Mouse (Mus musculus) midbrain, embryonic 11.5 days (tissue): Measurements from ENCODE around the gene Ptpn11. TPM values are rescaled to one million over a fixed set of nuclear protein-coding genes. Genes with fewer than 3 reads are reported as not detected.

ENCODE experiments used
- ATAC-seq: fragments of 200-750 bp; cut with Nextera tagmentation; 2 replicates; pipeline ENCODE4 v1.8.0; 2017; ENCODE audit warnings: moderate TSS enrichment, moderate library complexity; ENCODE audit not compliant: low FRiP score
- DNase-seq: peaks from one replicate; pipeline ENCODE4 v3.0.0; 2015; ENCODE audit warnings: low spot score; ENCODE audit errors: missing footprints
- H3K27ac ChIP-seq: fragments of 300-500 bp; sonication (generic); 2 replicates; pipeline ENCODE4 v1.5.1; 2014; ENCODE audit warnings: low read depth, low read length
- H3K27me3 ChIP-seq: fragments of 300-500 bp; sonication (generic); 2 replicates; pipeline ENCODE4 v1.6.1; 2014; ENCODE audit warnings: mild to moderate bottlenecking, low read length, moderate library complexity, mixed read lengths; ENCODE audit not compliant: control insufficient read depth, insufficient read depth
- H3K36me3 ChIP-seq: fragments of 300-500 bp; sonication (generic); 2 replicates; pipeline ENCODE4 v1.6.1; 2014; ENCODE audit warnings: mild to moderate bottlenecking, low read length, moderate library complexity, mixed read lengths; ENCODE audit not compliant: control insufficient read depth, insufficient read depth
- H3K4me1 ChIP-seq: fragments of 300-500 bp; sonication (generic); 2 replicates; pipeline ENCODE4 v1.6.1; 2014; ENCODE audit warnings: low read length; ENCODE audit not compliant: control insufficient read depth, insufficient read depth
- H3K4me2 ChIP-seq: fragments of 300-500 bp; sonication (generic); 2 replicates; pipeline ENCODE4 v1.6.1; 2014; ENCODE audit warnings: mild to moderate bottlenecking, moderate library complexity
- H3K4me3 ChIP-seq: fragments of 300-500 bp; sonication (generic); 2 replicates; pipeline ENCODE4 v1.5.1; 2014; ENCODE audit warnings: low read depth, low read length
- H3K9ac ChIP-seq: fragments of 300-500 bp; sonication (generic); 2 replicates; pipeline ENCODE4 v1.6.1; 2014; ENCODE audit warnings: low read length
- H3K9me3 ChIP-seq: fragments of 300-500 bp; sonication (generic); 2 replicates; pipeline ENCODE4 v1.6.1; 2016; ENCODE audit warnings: low read length; ENCODE audit not compliant: control insufficient read depth
- WGBS: fragments of 180-500 bp; shearing (Covaris S2); extraction: QIAGEN DNeasy Blood & Tissue Kit; methylation state at CpG from one replicate; pipeline ENCODE4 v1.1.7; 2014; 5-methylcytosine and 5-hydroxymethylcytosine counted together
- polyA plus RNA-seq: library from polyadenylated mRNA; unstranded; fragments of >200 nt; fragmentation: Nextera tagmentation; extraction: Ambion mirVana; gene quantifications from 2 replicates; pipeline ENCODE4 v1.2.1, GENCODE M21; 2014

Ptpn11 gene
- polyA plus RNA-seq, 1 experiment from 2014 or later: 25.2 TPM

GRCm38 (mm10) chr5:121149246-121149645 lies 42.0 kb downstream of the Ptpn11 start:
- Histone ChIP-seq H3K4me2 (no peak overlapping the region), H3K4me3 (no peak overlapping the region), H3K27me3 (no peaks in the 10 kb centered on the region), H3K9me3 (no peaks in the 10 kb centered on the region), H3K36me3 (peaks cover 9% of the 10 kb centered on the region; the same call in 1 of the 2 replicates), H3K4me1 (no peaks in the 10 kb centered on the region), H3K27ac (no peak overlapping the region), H3K9ac (no peak overlapping the region)
- ATAC-seq (no peak), DNase-seq (no peak)
- WGBS: 100% methylated on average over 1 of the region's 1 CpGs

- 88% methylated on average over 5 of the region's 5 CpGs for WGBS
- ATAC-seq (no peak), DNase-seq (no peak)
- Histone ChIP-seq H3K4me2 (no peak overlapping the region), H3K27me3 (no peaks in the 10 kb centered on the region), H3K9ac (no peak overlapping the region), H3K4me3 (no peak overlapping the region), H3K4me1 (no peaks in the 10 kb centered on the region), H3K27ac (no peak overlapping the region), H3K36me3 (peaks cover 9% of the 10 kb centered on the region; the same call in 1 of the 2 replicates), H3K9me3 (no peaks in the 10 kb centered on the region)
Observed at GRCm38 (mm10) chr5:121146275-121146674, 44.9 kb downstream of the Ptpn11 start.

GRCm38 (mm10) chr5:121145609-121146008 lies 45.6 kb downstream of the Ptpn11 start:
- H3K36me3 ChIP-seq: peaks cover 4% of the 10 kb centered on the region; the same call in 1 of the 2 replicates
- H3K9me3 ChIP-seq: no peaks in the 10 kb centered on the region
- H3K4me3 ChIP-seq: no peak overlapping the region
- no peaks in the 10 kb centered on the region for H3K4me1 ChIP-seq
- no peak overlapping the region for H3K27ac ChIP-seq
- no peak for ATAC-seq
- H3K4me2 ChIP-seq: no peak overlapping the region
- no peak overlapping the region for H3K9ac ChIP-seq
- no peaks in the 10 kb centered on the region for H3K27me3 ChIP-seq
- no peak for DNase-seq
- WGBS: 91% methylated on average over 5 of the region's 5 CpGs

- H3K27me3 ChIP-seq: no peaks in the 10 kb centered on the region
- DNase-seq (no peak), ATAC-seq (no peak)
- no peak overlapping the region for H3K4me3 ChIP-seq
- peaks cover 3% of the 10 kb centered on the region; the same call in 1 of the 2 replicates for H3K36me3 ChIP-seq
- H3K27ac ChIP-seq: no peak overlapping the region
- no peaks in the 10 kb centered on the region for H3K4me1 ChIP-seq
- 93% methylated on average over 13 of the region's 13 CpGs for WGBS
- no peak overlapping the region for H3K9ac ChIP-seq
- H3K9me3 ChIP-seq: no peaks in the 10 kb centered on the region
- H3K4me2 ChIP-seq: no peak overlapping the region
Observed at GRCm38 (mm10) chr5:121144441-121145238, 46.6 kb downstream of the Ptpn11 start.

GRCm38 (mm10) chr5:121142431-121143119 lies 48.6 kb downstream of the Ptpn11 start:
- H3K4me1 ChIP-seq: no peaks in the 10 kb centered on the region
- no peak overlapping the region for H3K9ac ChIP-seq
- peak overlapping the region; percentile 20; the same call in 1 of the 2 replicates for H3K27ac ChIP-seq
- H3K4me2 ChIP-seq: no peak overlapping the region
- peaks cover 2% of the 10 kb centered on the region; the same call in 1 of the 2 replicates for H3K36me3 ChIP-seq
- 88% methylated on average over 14 of the region's 14 CpGs for WGBS
- no peaks in the 10 kb centered on the region for H3K27me3 ChIP-seq
- ATAC-seq: no peak
- DNase-seq: no peak
- H3K9me3 ChIP-seq: no peaks in the 10 kb centered on the region
- no peak overlapping the region for H3K4me3 ChIP-seq

GRCm38 (mm10) chr5:121140276-121140675 lies 50.9 kb downstream of the Ptpn11 start:
- H3K27me3 ChIP-seq: no peaks in the 10 kb centered on the region
- no peak overlapping the region for H3K27ac ChIP-seq
- no peaks in the 10 kb centered on the region for H3K9me3 ChIP-seq
- H3K36me3 ChIP-seq: peaks cover 4% of the 10 kb centered on the region; the same call in 1 of the 2 replicates
- no peak for ATAC-seq
- 80% methylated on average over 7 of the region's 7 CpGs for WGBS
- no peaks in the 10 kb centered on the region for H3K4me1 ChIP-seq
- no peak overlapping the region for H3K4me3 ChIP-seq
- DNase-seq: no peak
- no peak overlapping the region for H3K9ac ChIP-seq
- no peak overlapping the region for H3K4me2 ChIP-seq

GRCm38 (mm10) chr5:121137125-121137524 lies 54.1 kb downstream of the Ptpn11 start:
- ATAC-seq: no peak
- Histone ChIP-seq H3K27ac (no peak overlapping the region), H3K4me2 (no peak overlapping the region), H3K9ac (no peak overlapping the region), H3K36me3 (peaks cover 13% of the 10 kb centered on the region), H3K4me1 (no peaks in the 10 kb centered on the region), H3K4me3 (no peak overlapping the region), H3K27me3 (no peaks in the 10 kb centered on the region), H3K9me3 (no peaks in the 10 kb centered on the region)
- 97% methylated on average over 8 of the region's 8 CpGs for WGBS
- DNase-seq: no peak

GRCm38 (mm10) chr5:121131801-121132200 lies 59.4 kb downstream of the Ptpn11 start:
- no peak overlapping the region for H3K27ac ChIP-seq
- H3K4me3 ChIP-seq: no peak overlapping the region
- no peak overlapping the region for H3K9ac ChIP-seq
- no peak for ATAC-seq
- no peak overlapping the region for H3K4me2 ChIP-seq
- H3K9me3 ChIP-seq: no peaks in the 10 kb centered on the region
- 89% methylated on average over 3 of the region's 3 CpGs for WGBS
- DNase-seq: no peak
- H3K36me3 ChIP-seq: peaks cover 20% of the 10 kb centered on the region
- H3K27me3 ChIP-seq: no peaks in the 10 kb centered on the region
- H3K4me1 ChIP-seq: no peaks in the 10 kb centered on the region

- Histone ChIP-seq H3K9ac (no peak overlapping the region), H3K4me3 (no peak overlapping the region), H3K4me1 (no peaks in the 10 kb centered on the region), H3K9me3 (no peaks in the 10 kb centered on the region), H3K4me2 (no peak overlapping the region), H3K27me3 (no peaks in the 10 kb centered on the region), H3K36me3 (peaks cover 15% of the 10 kb centered on the region), H3K27ac (no peak overlapping the region)
- WGBS: 95% methylated on average over 5 of the region's 5 CpGs
- no peak for DNase-seq
- ATAC-seq: no peak
Observed at GRCm38 (mm10) chr5:121129254-121129653, 61.9 kb downstream of the Ptpn11 start.
